Mouse (Mus musculus) right cerebral cortex, adult 2 months (tissue): ENCODE results near the gene Rtp3.

Experiments
- DNase-seq, 2 experiments: peaks; one replicate each; pipeline ENCODE4 v3.0.0; 2021 to 2022; ENCODE audit warnings: low spot score in 2 of 2

Gene Rtp3

GRCm38 (mm10) chr9:110990204-110990603 lies at the start of gene Rtp3:
Rtp3 (minus strand) TSS chr9:110990583.
- no peak for DNase-seq

- no peak for DNase-seq
Observed at GRCm38 (mm10) chr9:111039966-111040365, 49.6 kb upstream of the Rtp3 start.

GRCm38 (mm10) chr9:111033717-111034116 lies 43.3 kb upstream of the Rtp3 start:
- DNase-seq: no peak

- no peak for DNase-seq
Observed at GRCm38 (mm10) chr9:111026791-111027190, 36.4 kb upstream of the Rtp3 start.

- DNase-seq: no peak
Observed at GRCm38 (mm10) chr9:111019022-111019421, 28.6 kb upstream of the Rtp3 start, which contains the start of gene Ltf. Ltf (plus strand) TSS chr9:111019271.

- DNase-seq: no peak
Observed at GRCm38 (mm10) chr9:111015658-111016057, 25.3 kb upstream of the Rtp3 start.

- no peak for DNase-seq
Observed at GRCm38 (mm10) chr9:111012041-111012440, 21.7 kb upstream of the Rtp3 start.

GRCm38 (mm10) chr9:111011550-111011949 lies 21.2 kb upstream of the Rtp3 start:
- DNase-seq: no peak

GRCm38 (mm10) chr9:111009763-111010162 lies 19.4 kb upstream of the Rtp3 start:
- no peak for DNase-seq

- DNase-seq: no peak
Observed at GRCm38 (mm10) chr9:111006544-111006943, 16.2 kb upstream of the Rtp3 start.

GRCm38 (mm10) chr9:111003279-111003678 lies 12.9 kb upstream of the Rtp3 start:
- no peak for DNase-seq

GRCm38 (mm10) chr9:111001621-111002020 lies 11.2 kb upstream of the Rtp3 start:
- no peak for DNase-seq

GRCm38 (mm10) chr9:110999856-111000255 lies 9.5 kb upstream of the Rtp3 start:
- no peak for DNase-seq

GRCm38 (mm10) chr9:110999056-110999455 lies 8.7 kb upstream of the Rtp3 start:
- DNase-seq: no peak

- DNase-seq: peak; percentile 73 to 81
Observed at GRCm38 (mm10) chr9:110997245-110997644, 6.9 kb upstream of the Rtp3 start.

- peak; percentile 71 to 73 for DNase-seq
Observed at GRCm38 (mm10) chr9:110994716-110995172, 4.4 kb upstream of the Rtp3 start.

GRCm38 (mm10) chr9:110993281-110993709 lies 2.9 kb upstream of the Rtp3 start:
- DNase-seq: no peak

- DNase-seq: no peak
Observed at GRCm38 (mm10) chr9:110989543-110989942, 840 bp downstream of the Rtp3 start.

- no peak for DNase-seq
Observed at GRCm38 (mm10) chr9:110989141-110989540, 1.2 kb downstream of the Rtp3 start.

GRCm38 (mm10) chr9:110988078-110988477 lies 2.3 kb downstream of the Rtp3 start:
- no peak for DNase-seq

- no peak for DNase-seq
Observed at GRCm38 (mm10) chr9:110987331-110987730, 3.1 kb downstream of the Rtp3 start.

GRCm38 (mm10) chr9:110985951-110986350 lies 4.4 kb downstream of the Rtp3 start:
- DNase-seq: no peak

GRCm38 (mm10) chr9:110985541-110985940 lies 4.8 kb downstream of the Rtp3 start:
- DNase-seq: no peak

- DNase-seq: no peak
Observed at GRCm38 (mm10) chr9:110984096-110984495, 6.3 kb downstream of the Rtp3 start.
